Comparison of ENCODE assay signal across 7 mouse cellular contexts in genomic region chrX:48623049-48623378, GRCm38 (mm10). TPM values are rescaled to one million over a fixed set of nuclear protein-coding genes. Genes with fewer than 3 reads are reported as not detected.
DNase-seq lines count a peak whose midpoint lies in the region; ATAC-seq and TF ChIP-seq lines count a peak whose summit lies in the region.

No protein-coding gene starts in this region.

- peak overlapping the region; percentile 68 for H3K4me2 ChIP-seq in lung, embryonic 16.5 days (ENCODE audit: low read depth, low read length)
- H3K4me2 ChIP-seq in limb, embryonic 12.5 days, result peak overlapping the region; percentile 57

- peak overlapping the region; percentile 65 for H3K9ac ChIP-seq in lung, embryonic 16.5 days (ENCODE audit: low read length)
- peak overlapping the region; percentile 42; the same call in 1 of the 2 replicates for H3K9ac ChIP-seq in limb, embryonic 12.5 days (replicated peaks)

- no peak for DNase-seq in lung, postnatal 25 days (ENCODE audit: low spot score)
- DNase-seq in frontal cortex, postnatal 36 days (ENCODE audit: low spot score in 2 of 2), result no peak
- DNase-seq in right cerebral cortex, postnatal 10 days (ENCODE audit: low spot score in 2 of 2), result no peak

- WGBS in lung, embryonic 16.5 days, result 23% methylated on average over 4 of the region's 4 CpGs
- 20% methylated on average over 4 of the region's 4 CpGs for WGBS in limb, embryonic 12.5 days
- WGBS in small intestine, adult 2 months, result 12% methylated on average over 4 of the region's 4 CpGs

- peak overlapping the region; percentile 87 for H3K27ac ChIP-seq in lung, embryonic 16.5 days (ENCODE audit: low read length)
- H3K27ac ChIP-seq in embryonic fibroblast, embryonic 13.5 days (ENCODE audit: insufficient read depth, low read length), result peak overlapping the region; percentile 65
- peak overlapping the region; percentile 80 for H3K27ac ChIP-seq in limb, embryonic 12.5 days
- H3K27ac ChIP-seq in small intestine, adult 2 months (ENCODE audit: insufficient read depth, low read depth, low read length), result peak overlapping the region; percentile 49; the same call in 1 of the 2 replicates

- peak overlapping the region; percentile 62 for H3K4me3 ChIP-seq in lung, embryonic 16.5 days (ENCODE audit: low read length)
- H3K4me3 ChIP-seq in embryonic fibroblast, embryonic 13.5 days (ENCODE audit: insufficient read depth, low read length), result peak overlapping the region; percentile 66
- H3K4me3 ChIP-seq in limb, embryonic 12.5 days (replicated peaks), result peak overlapping the region; percentile 56
- H3K4me3 ChIP-seq in small intestine, adult 2 months (ENCODE audit: low read depth, low read length), result peak overlapping the region; percentile 93

- H3K27me3 ChIP-seq in lung, embryonic 16.5 days (ENCODE audit: control insufficient read depth, insufficient read depth, low read depth, low read length), result no peaks in the 10 kb centered on the region
- no peaks in the 10 kb centered on the region for H3K27me3 ChIP-seq in limb, embryonic 12.5 days
- no peaks in the 10 kb centered on the region for H3K27me3 ChIP-seq in small intestine, adult 2 months (ENCODE audit: control insufficient read depth, insufficient read depth, low read length)

- peak; percentile 37 for ATAC-seq in lung, embryonic 16.5 days (ENCODE audit: low read depth)
- no peak for ATAC-seq in limb, embryonic 12.5 days (ENCODE audit: insufficient number of reproducible peaks, insufficient read depth, low FRiP score, low TSS enrichment, low read depth)

- H3K4me1 ChIP-seq in lung, embryonic 16.5 days (replicated peaks; ENCODE audit: control insufficient read depth, insufficient read depth, low read length), result no peaks in the 10 kb centered on the region
- H3K4me1 ChIP-seq in embryonic fibroblast, embryonic 13.5 days (ENCODE audit: control insufficient read depth, insufficient read depth, low read length), result no peaks in the 10 kb centered on the region
- no peaks in the 10 kb centered on the region for H3K4me1 ChIP-seq in limb, embryonic 12.5 days (replicated peaks)
- no peaks in the 10 kb centered on the region for H3K4me1 ChIP-seq in small intestine, adult 2 months (ENCODE audit: control insufficient read depth, insufficient read depth, insufficient read length, low read length)

- no peaks in the 10 kb centered on the region for H3K9me3 ChIP-seq in lung, embryonic 16.5 days (ENCODE audit: control insufficient read depth, low read length)
- no peaks in the 10 kb centered on the region for H3K9me3 ChIP-seq in limb, embryonic 12.5 days

- no peaks in the 10 kb centered on the region for H3K36me3 ChIP-seq in lung, embryonic 16.5 days (ENCODE audit: control insufficient read depth, insufficient read depth, low read length)
- no peaks in the 10 kb centered on the region for H3K36me3 ChIP-seq in limb, embryonic 12.5 days
- H3K36me3 ChIP-seq in small intestine, adult 2 months (ENCODE audit: control insufficient read depth, insufficient read depth, low read length), result no peaks in the 10 kb centered on the region

- no peak for TF ChIP-seq POLR2A in embryonic fibroblast, embryonic 13.5 days (IDR thresholded peaks at IDR 0.05; ENCODE audit: low read depth, low read length)
- TF ChIP-seq POLR2A in small intestine, adult 2 months (IDR thresholded peaks at IDR 0.05; ENCODE audit: low read depth, low read length), result no peak

- no peak for TF ChIP-seq CTCF in embryonic fibroblast, embryonic 13.5 days (IDR thresholded peaks at IDR 0.05; ENCODE audit: borderline replicate concordance, insufficient read depth, low read length)
- no peak for TF ChIP-seq CTCF in small intestine, adult 2 months (IDR thresholded peaks at IDR 0.05; ENCODE audit: extremely low read depth, insufficient read length, insufficient replicate concordance, low read depth, low read length)

RNA-seq across cellular contexts. Expression of gene Slc25a14, which starts 0.2 kb away (rescaled TPM):
- polyA plus RNA-seq in lung, embryonic 16.5 days (2015; fragmentation: Nextera tagmentation; extraction: Ambion mirVana), result 14.5 and 15.8 TPM in 2 replicates
- polyA plus RNA-seq in embryonic fibroblast, embryonic 13.5 days (2011; ENCODE audit: insufficient read length, low read depth, missing spikeins), result 7.7 and 8.6 TPM in 2 replicates
- 16.6 and 20.1 TPM in 2 replicates for polyA plus RNA-seq in limb, embryonic 12.5 days (2016; fragmentation: Nextera tagmentation; extraction: Ambion mirVana)
- polyA plus RNA-seq in small intestine, adult 2 months (2012; rRNA removed), result 0.10 and 0.33 TPM in 2 replicates

RNA-seq across cellular contexts. Expression of gene Zfp280c, which starts 28.7 kb away (rescaled TPM):
- polyA plus RNA-seq in lung, embryonic 16.5 days (2015; fragmentation: Nextera tagmentation; extraction: Ambion mirVana), result 9.1 and 9.3 TPM in 2 replicates
- 22.1 and 29.3 TPM in 2 replicates for polyA plus RNA-seq in embryonic fibroblast, embryonic 13.5 days (2011; ENCODE audit: insufficient read length, low read depth, missing spikeins)
- 19.6 and 19.7 TPM in 2 replicates for polyA plus RNA-seq in limb, embryonic 12.5 days (2016; fragmentation: Nextera tagmentation; extraction: Ambion mirVana)
- polyA plus RNA-seq in small intestine, adult 2 months (2012; rRNA removed), result 0.19 and 0.65 TPM in 2 replicates

RNA-seq across cellular contexts. Expression of gene Gpr119, which starts 51.3 kb away (rescaled TPM):
- not detected in 2 replicates for polyA plus RNA-seq in lung, embryonic 16.5 days (2015; fragmentation: Nextera tagmentation; extraction: Ambion mirVana)
- not detected in 2 replicates for polyA plus RNA-seq in embryonic fibroblast, embryonic 13.5 days (2011; ENCODE audit: insufficient read length, low read depth, missing spikeins)
- not detected in 2 replicates for polyA plus RNA-seq in limb, embryonic 12.5 days (2016; fragmentation: Nextera tagmentation; extraction: Ambion mirVana)
- polyA plus RNA-seq in small intestine, adult 2 months (2012; rRNA removed), result 0.04 and 0.55 TPM in 2 replicates
